ENCODE assay signal across 8 mouse cellular contexts in genomic region chr1:43447602-43448287, GRCm38 (mm10). TPM values are rescaled to one million over a fixed set of nuclear protein-coding genes. Genes with fewer than 3 reads are reported as not detected.
DNase-seq lines count a peak whose midpoint lies in the region; ATAC-seq and TF ChIP-seq lines count a peak whose summit lies in the region.

No protein-coding gene starts in this region.

- H3K9me3 ChIP-seq in kidney, embryonic 14.5 days (ENCODE audit: control insufficient read depth, low read length), result no peaks in the 10 kb centered on the region
- no peaks in the 10 kb centered on the region for H3K9me3 ChIP-seq in embryonic facial prominence, embryonic 13.5 days
- H3K9me3 ChIP-seq in intestine, embryonic 14.5 days (ENCODE audit: control insufficient read depth, low read length), result no peaks in the 10 kb centered on the region

- DNase-seq in kidney, adult 11 months, result no peak
- no peak for DNase-seq in intestine, embryonic 14.5 days (ENCODE audit: low spot score)
- DNase-seq in left cerebral cortex, postnatal 14 days (ENCODE audit: low spot score in 2 of 2), result no peak
- DNase-seq in yolk sac, embryonic 10.5 days (ENCODE audit: low spot score), result no peak
- DNase-seq in spleen, postnatal 4 days (ENCODE audit: low spot score in 2 of 2), result no peak

- peaks cover 64% of the 10 kb centered on the region for H3K79me2 ChIP-seq in myocyte (ENCODE audit: control insufficient read depth, insufficient read depth)

- no peak overlapping the region for H3K27ac ChIP-seq in kidney, embryonic 14.5 days (ENCODE audit: low read depth, low read length)
- no peak overlapping the region for H3K27ac ChIP-seq in embryonic facial prominence, embryonic 13.5 days
- no peak overlapping the region for H3K27ac ChIP-seq in intestine, embryonic 14.5 days (ENCODE audit: low read depth)

- no peak for TF ChIP-seq POLR2A in myocyte (IDR thresholded peaks at IDR 0.05; ENCODE audit: insufficient read length, low read depth)

- intact Hi-C loops in left cerebral cortex, postnatal 14 days (cut with DNase I), result loop anchor here (5.0 kb wide), 3 partner anchors 55 to 290 kb away; no protein-coding TSS in a partner anchor

- H3K27me3 ChIP-seq in kidney, embryonic 14.5 days (ENCODE audit: control insufficient read depth, insufficient read depth, low read length), result no peaks in the 10 kb centered on the region
- H3K27me3 ChIP-seq in embryonic facial prominence, embryonic 13.5 days, result no peaks in the 10 kb centered on the region
- H3K27me3 ChIP-seq in intestine, embryonic 14.5 days (replicated peaks; ENCODE audit: control insufficient read depth, insufficient read depth, low read length), result no peaks in the 10 kb centered on the region
- no peaks in the 10 kb centered on the region for H3K27me3 ChIP-seq in myocyte (ENCODE audit: control insufficient read depth, insufficient read depth, insufficient read length)

- WGBS in kidney, embryonic 14.5 days, result 29% methylated on average over 9 of the region's 9 CpGs
- 25% methylated on average over 9 of the region's 9 CpGs for WGBS in embryonic facial prominence, embryonic 13.5 days
- 45% methylated on average over 9 of the region's 9 CpGs for WGBS in intestine, embryonic 14.5 days

- H3K4me2 ChIP-seq in kidney, embryonic 14.5 days (replicated peaks; ENCODE audit: low read depth, low read length), result peak overlapping the region; percentile 81
- peak overlapping the region; percentile 78 for H3K4me2 ChIP-seq in embryonic facial prominence, embryonic 13.5 days
- peak overlapping the region; percentile 94 for H3K4me2 ChIP-seq in intestine, embryonic 14.5 days (ENCODE audit: low read length)
- peak overlapping the region; percentile 94 for H3K4me2 ChIP-seq in myocyte (ENCODE audit: low read depth)

- peak overlapping the region; percentile 97 for H3K4me3 ChIP-seq in kidney, embryonic 14.5 days (ENCODE audit: low read length)
- H3K4me3 ChIP-seq in embryonic facial prominence, embryonic 13.5 days, result peak overlapping the region; percentile 90
- peak overlapping the region; percentile 89 for H3K4me3 ChIP-seq in intestine, embryonic 14.5 days (ENCODE audit: low read depth, low read length)
- H3K4me3 ChIP-seq in myocyte, result peak overlapping the region; percentile 65

- peaks cover 32% of the 10 kb centered on the region for H3K4me1 ChIP-seq in kidney, embryonic 14.5 days (ENCODE audit: control insufficient read depth, insufficient read depth, low read length)
- peaks cover 53% of the 10 kb centered on the region for H3K4me1 ChIP-seq in embryonic facial prominence, embryonic 13.5 days
- peaks cover 35% of the 10 kb centered on the region for H3K4me1 ChIP-seq in intestine, embryonic 14.5 days (replicated peaks; ENCODE audit: control insufficient read depth, insufficient read depth, low read length)

- no peak for ATAC-seq in kidney, embryonic 14.5 days (ENCODE audit: low FRiP score, low TSS enrichment)
- no peak for ATAC-seq in embryonic facial prominence, embryonic 13.5 days (ENCODE audit: insufficient number of reproducible peaks, insufficient read depth, low FRiP score, low TSS enrichment, low read depth)
- no peak for ATAC-seq in intestine, embryonic 14.5 days (replicated peaks; ENCODE audit: low FRiP score, low TSS enrichment, low read depth)

- H3ac ChIP-seq in myocyte (ENCODE audit: control insufficient read depth, insufficient read length), result no peak overlapping the region

- peak overlapping the region; percentile 97 for H3K9ac ChIP-seq in kidney, embryonic 14.5 days (ENCODE audit: low read depth, low read length)
- H3K9ac ChIP-seq in embryonic facial prominence, embryonic 13.5 days, result peak overlapping the region; percentile 97
- peak overlapping the region; percentile 96 for H3K9ac ChIP-seq in intestine, embryonic 14.5 days (ENCODE audit: low read length)

- no peaks in the 10 kb centered on the region for H3K36me3 ChIP-seq in kidney, embryonic 14.5 days (ENCODE audit: control insufficient read depth, insufficient read depth, low read length)
- no peaks in the 10 kb centered on the region for H3K36me3 ChIP-seq in embryonic facial prominence, embryonic 13.5 days
- H3K36me3 ChIP-seq in intestine, embryonic 14.5 days (ENCODE audit: control insufficient read depth, insufficient read depth, low read length), result no peaks in the 10 kb centered on the region
- H3K36me3 ChIP-seq in myocyte (ENCODE audit: control insufficient read depth, insufficient read depth), result no peaks in the 10 kb centered on the region

TF ChIP-seq in myocyte, 11 proteins besides CTCF, POLR2A, EP300 and RAD21:
- TF ChIP-seq USF1 (IDR thresholded peaks at IDR 0.05; ENCODE audit: low read depth) (no peak), TCF12 (IDR thresholded peaks at IDR 0.05; ENCODE audit: insufficient read depth, poor library complexity, severe bottlenecking) (no peak), CEBPB (IDR thresholded peaks at IDR 0.05; ENCODE audit: insufficient read depth, poor library complexity, severe bottlenecking) (no peak), MAX (IDR thresholded peaks at IDR 0.05; ENCODE audit: low read depth) (no peak), MYOG (IDR thresholded peaks at IDR 0.05; ENCODE audit: control insufficient read depth in 1 of 3, insufficient read depth in 1 of 3, insufficient read length in 2 of 3, low read depth in 2 of 3) (no peak), SRF (IDR thresholded peaks at IDR 0.05; ENCODE audit: control insufficient read depth, insufficient read length, low read depth) (no peak), MYOD1 (IDR thresholded peaks at IDR 0.05; ENCODE audit: control insufficient read depth in 1 of 3, insufficient read length in 2 of 3, low read depth in 2 of 3) (no peak), TCF3 (IDR thresholded peaks at IDR 0.05; ENCODE audit: insufficient read length, low read depth) (no peak), E2F4 (IDR thresholded peaks at IDR 0.05; ENCODE audit: insufficient read depth) (no peak), REST (IDR thresholded peaks at IDR 0.05; ENCODE audit: insufficient read depth, insufficient read length) (no peak), POLR2AphosphoS2 (IDR thresholded peaks at IDR 0.05; ENCODE audit: insufficient read length, low read depth) (no peak)

RNA-seq across cellular contexts. Expression of gene Nck2, which starts 3.4 kb away (rescaled TPM):
- 43.6 and 54.0 TPM in 2 replicates for polyA plus RNA-seq in kidney, embryonic 14.5 days (2014; fragmentation: Nextera tagmentation; extraction: Ambion mirVana)
- 46.6 and 47.0 TPM in 2 replicates for polyA plus RNA-seq in embryonic facial prominence, embryonic 13.5 days (2015; fragmentation: Nextera tagmentation; extraction: Ambion mirVana)
- polyA plus RNA-seq in intestine, embryonic 14.5 days (2014; fragmentation: Nextera tagmentation; extraction: Ambion mirVana), result 38.1 and 38.3 TPM in 2 replicates
- polyA plus RNA-seq in myocyte (2012; fragmentation: generic; extraction: Trizol), result 18.4 TPM
- total RNA-seq in left cerebral cortex, postnatal 14 days (2021), result 10 to 100 TPM; 33.4 to 33.7 TPM
